Mouse (Mus musculus): Measurements from ENCODE around the gene Qrfpr.

- TF ChIP-seq CTCF (IDR thresholded peaks at IDR 0.05) (no peak), POLR2A (IDR thresholded peaks at IDR 0.05; ENCODE audit: insufficient read depth, low read depth, low read length) (no peak)
These were observed 50.8 kb downstream of the Qrfpr start for GRCm38 (mm10) chr3:36171348-36171747.

Measured in heart, adult 2 months (tissue).